Mouse (Mus musculus): ENCODE data around the gene Foxp1.

The Foxp1 gene

DNA sequence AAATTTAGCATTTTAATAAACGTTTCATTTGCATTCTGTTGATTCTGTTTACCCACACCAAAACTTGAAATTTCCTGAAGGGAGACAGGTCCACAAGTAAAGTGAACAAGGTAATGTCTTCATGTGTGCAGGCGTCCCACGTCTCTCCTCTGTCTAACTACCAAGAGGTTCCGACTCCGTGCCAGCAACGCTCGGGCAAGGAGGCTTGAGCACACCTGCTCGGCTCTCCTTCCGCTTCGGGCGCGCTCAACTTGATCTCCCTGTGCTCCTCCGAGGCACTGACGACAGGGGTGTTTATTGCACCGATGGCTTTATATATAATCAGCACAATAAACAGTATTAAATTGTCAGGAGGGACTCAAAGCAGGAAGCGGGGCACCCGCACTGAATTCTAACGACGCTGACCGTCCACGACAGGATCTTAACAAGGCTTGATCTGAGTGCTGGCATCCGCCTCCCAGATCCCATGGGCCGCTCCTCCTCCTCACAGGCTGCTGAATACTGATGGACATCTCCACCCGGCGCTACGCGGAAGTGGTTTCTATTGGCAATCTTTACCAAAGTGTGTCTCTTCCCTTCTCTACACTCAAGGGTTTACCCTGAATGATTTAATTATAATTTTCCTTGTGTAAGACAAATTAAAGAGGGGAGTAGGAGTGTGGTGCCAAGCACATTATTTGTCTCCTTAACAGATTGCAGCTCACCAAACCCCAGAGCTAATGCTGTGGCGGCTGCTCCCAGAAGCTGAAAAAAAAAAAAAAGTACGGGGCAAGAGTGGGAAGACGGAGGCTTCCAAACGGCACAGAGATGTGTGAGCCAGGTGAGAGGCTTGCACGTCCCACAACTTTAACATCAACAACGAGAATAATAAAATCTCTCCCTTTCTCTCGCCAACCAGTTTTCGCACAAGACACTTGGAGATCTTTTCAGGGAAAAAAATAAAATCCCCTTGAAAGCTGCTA lies 523.3 kb downstream of the Foxp1 start:
- ATAC-seq (ENCODE audit: low TSS enrichment) = peak; percentile 48

DNA sequence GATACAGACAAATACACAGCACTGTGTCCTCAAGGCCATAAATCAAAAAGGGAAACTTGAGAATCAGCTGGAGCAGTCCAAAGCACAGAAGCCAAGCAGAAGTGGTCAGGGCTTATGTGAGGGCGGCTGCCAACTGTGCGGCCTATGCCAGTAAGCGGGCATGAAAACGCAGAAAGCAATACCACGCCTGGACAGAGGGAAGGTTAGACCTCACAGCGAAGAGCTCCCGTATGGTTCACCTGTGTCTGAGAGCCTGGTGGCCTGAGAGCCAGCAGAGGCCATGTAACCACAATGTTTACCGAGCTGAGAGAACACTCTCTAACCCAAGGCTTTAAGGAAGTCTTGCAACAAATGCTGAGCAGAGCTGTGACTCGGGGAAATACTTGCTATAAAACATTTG lies 524.8 kb downstream of the Foxp1 start:
- no peak for ATAC-seq (ENCODE audit: low TSS enrichment)

DNA sequence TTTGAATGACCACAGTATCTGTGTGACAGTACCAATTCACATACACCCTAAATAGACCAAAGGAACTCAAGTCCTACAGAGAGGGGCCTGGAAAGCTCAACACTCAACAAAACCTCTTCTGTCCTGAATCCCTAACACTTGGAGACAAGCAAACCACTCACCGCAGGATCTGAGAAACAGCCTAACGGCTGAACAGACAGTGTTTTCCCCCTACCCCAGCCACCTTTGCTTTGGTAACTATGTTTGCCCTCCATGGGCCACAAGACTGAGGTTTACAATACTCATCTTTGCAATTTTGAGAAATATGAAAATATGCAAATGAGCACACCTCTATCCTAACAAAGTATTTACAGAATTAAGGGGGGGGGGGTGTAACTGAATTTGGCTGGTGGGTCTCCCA lies 525.7 kb downstream of the Foxp1 start:
- ATAC-seq (ENCODE audit: low TSS enrichment) = no peak

DNA sequence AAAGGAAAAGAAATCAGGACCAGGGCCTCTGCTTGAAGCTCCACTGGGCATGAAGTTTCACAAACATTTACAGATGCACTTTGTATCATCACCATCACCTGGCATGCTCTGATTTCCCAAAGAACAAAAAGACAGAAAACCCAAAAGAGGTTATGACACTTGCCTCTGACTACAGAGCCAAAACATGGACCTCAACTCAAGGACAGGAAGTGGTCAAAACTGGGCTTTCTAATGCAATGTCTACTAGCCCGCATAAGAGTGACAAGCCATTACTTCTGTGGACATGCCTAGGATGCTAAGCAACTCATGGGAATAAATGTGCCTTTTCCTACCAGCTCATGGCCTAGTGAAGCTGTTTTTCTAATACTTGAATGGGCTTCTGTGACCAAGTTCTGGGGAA lies 526.2 kb downstream of the Foxp1 start:
- no peak for ATAC-seq (ENCODE audit: low TSS enrichment)

DNA sequence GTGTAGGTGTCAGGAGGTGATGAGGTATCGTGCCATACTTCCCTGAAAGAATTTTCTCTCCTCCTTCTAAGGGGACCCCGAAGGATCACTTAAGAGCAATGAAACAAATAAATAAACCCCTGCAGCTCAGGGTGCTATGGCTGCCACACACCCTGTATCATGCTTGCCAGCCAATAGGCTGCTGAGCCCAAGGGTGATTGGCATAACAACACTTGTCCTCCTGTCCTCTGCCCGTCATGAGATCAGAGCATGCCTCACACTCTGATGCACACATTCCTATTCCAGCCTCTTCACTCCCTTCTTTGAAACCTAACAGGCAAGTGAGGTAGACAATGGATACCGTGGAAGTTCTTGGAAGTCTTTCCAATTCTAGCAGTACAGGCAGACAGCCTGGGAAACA lies 526.8 kb downstream of the Foxp1 start:
- no peak for ATAC-seq (ENCODE audit: low TSS enrichment)

DNA sequence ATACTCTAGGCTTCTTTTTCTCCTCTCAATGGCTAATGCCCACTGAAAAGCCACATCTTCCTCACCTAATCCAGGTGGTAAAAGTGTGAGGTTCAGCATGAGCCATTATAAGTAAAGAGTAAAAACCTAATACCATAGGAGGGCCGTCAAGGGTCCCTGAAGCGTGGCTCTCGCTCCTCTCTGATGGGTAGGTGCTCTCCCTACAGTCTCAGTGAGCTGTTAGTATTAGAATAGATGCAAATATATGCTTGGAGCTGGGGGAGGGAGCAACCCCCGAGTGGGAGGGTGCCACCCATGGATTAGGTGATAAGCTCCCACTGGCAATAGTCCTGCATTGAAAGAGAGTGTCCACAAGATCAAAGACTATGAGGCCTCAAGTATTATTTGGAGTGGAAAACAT lies 527.6 kb downstream of the Foxp1 start:
- no peak for ATAC-seq (ENCODE audit: low TSS enrichment)

DNA sequence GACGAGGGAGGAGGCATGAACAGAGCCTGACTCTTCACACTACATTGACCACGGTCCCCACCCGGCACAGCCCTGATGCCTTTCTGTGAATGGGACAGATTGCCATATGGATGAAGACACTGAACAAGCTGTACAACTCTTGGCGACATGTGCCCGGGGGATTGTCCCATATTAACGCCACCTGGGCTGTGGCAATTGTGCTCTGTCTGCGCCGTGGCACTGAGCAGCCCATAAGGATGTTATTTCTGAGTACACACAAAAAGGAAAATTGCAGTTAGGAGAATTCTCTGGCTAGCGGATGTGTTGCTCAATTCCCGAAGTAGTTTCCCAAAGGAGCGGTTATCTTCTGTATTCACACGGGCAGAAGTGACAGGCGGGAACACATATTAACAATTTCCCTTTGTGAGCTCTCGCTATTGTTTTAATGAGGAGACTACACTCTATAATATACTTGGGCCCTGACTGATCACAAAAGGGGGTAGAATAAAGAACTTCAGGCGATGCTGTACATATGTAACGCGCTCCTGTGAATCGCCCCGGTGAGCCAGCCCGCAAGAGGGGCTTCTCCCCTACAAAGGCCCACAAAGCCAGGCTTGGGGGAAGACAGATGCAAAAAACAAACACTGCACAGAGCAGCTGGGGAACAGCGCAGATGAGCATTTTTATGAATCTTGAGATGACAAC lies 528.3 kb downstream of the Foxp1 start:
- ATAC-seq (ENCODE audit: low TSS enrichment) = no peak

DNA sequence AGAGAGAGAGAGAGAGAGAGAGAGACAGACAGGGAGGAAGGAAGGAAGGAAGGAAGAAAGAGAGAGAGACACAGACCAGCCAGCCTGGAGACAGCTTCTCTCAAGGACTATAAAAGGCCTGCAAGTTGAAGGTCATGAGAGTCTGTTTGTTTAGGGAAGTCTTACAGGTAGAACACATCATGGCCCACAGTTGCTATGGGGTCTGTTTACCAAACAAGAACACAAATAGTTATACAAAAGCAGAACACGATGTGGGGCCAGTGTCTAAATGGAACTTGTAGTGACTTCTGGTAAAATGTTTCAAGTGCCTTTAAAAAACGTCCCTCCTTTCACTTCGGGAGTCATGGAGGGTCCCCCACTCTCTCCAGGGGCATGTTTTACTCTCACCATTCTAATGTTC lies 529.3 kb downstream of the Foxp1 start:
- no peak for ATAC-seq (ENCODE audit: low TSS enrichment)

DNA sequence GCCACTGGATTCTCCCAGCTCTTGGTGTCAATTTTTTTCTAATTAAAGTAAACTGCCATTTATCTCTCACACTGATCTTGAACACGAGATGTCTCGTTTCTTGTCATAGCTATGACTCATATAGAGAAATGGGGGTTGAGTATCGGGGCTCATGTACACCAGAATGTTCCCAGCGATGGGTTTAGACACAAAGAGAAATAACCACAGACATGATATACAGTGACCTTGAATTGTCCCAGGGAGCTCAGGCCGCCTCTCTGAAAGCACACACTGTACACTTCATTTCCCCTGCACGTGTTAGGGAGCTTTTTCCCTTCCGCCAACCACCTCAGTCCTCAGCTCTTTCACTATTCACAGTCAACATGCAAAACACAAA lies 529.8 kb downstream of the Foxp1 start:
- ATAC-seq (ENCODE audit: low TSS enrichment) = no peak

DNA sequence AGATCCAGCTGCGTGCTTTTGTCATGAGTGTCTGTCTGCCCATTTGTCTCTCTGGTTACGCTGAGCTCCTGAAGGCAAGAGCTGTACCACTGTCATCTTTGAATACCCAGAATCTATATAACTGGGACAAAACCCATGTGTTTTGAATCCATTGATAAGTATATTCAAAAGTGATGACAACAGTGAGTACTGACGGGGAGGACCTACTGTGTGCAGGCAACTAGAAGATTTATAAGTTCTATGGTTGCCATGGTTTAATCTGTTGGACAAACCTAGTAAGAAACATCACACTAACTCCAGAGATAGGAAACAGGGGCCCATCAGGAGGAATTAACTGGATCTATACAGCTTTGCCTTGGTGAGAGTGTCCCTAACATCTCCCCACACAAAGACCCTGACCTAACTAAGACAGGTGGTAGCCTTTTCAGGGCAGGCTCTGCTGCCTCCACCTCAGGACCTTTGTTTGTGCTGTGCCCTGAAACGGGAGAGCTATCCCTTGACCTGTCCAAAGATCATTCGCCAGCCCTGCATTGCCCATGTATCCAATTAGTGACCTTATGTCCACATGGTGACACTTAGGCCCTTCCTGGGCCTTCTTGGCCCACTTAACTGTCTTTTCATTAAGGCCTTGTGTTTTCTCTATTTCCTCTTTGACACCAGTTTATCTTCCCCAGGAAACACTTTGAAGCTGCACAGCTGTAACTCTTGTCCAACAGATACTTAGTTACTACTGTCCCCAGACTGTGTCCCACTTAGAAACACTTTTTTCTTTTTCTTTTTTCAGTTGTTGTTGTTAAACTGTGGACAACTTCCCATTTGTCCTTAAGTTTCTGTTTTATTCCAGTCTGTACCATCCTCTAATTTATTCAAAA lies 530.4 kb downstream of the Foxp1 start:
- no peak for ATAC-seq (ENCODE audit: low TSS enrichment)

DNA sequence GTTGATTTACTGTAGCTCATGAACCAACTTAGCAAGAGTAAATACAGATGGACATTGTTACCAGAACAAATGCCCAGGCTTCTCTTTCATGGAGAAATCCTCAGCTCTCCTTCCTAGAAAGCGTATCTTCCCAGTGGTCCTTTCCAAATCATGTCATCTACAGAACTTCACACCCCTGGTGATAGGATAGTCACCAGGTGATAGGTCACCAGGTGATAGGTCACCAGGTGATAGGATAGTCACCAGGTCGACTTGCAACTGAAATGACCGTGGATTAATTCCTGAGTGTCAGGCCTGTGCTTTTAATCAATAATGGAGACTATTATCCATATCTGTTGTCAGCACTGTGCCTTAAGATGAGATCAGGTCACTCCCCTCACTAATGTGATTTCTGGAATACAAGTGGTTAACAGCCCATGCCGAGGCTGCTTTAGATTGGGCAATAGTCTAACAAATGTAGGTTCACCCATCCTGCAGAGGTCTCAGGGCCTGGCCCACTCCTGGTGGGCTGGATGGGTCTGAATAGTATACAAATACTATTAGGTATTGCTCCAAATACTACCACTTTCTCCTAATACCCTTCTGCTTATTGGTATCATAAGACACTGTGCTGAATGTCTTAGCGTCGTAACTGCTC lies 534.9 kb downstream of the Foxp1 start:
- no peak for ATAC-seq (ENCODE audit: low TSS enrichment)

DNA sequence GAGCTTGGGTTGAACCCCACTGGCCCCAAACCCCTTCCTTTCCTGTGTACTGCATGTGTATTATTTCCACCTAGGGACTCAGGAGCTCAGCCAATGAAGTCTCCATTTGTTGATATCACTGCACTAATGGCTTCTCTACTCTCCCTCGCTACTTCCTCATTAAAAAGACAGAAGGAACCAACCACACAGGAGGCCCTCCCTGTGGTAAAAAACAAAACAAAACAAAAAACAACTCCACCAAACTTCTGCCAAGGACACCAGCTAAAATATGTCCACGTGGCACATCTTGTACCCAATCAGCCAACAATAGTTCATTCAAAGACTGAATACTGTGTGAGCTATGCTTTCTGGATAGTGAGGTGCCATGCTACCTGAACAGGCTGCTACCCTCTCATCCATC lies 537.1 kb downstream of the Foxp1 start:
- ATAC-seq (ENCODE audit: low TSS enrichment) = no peak

DNA sequence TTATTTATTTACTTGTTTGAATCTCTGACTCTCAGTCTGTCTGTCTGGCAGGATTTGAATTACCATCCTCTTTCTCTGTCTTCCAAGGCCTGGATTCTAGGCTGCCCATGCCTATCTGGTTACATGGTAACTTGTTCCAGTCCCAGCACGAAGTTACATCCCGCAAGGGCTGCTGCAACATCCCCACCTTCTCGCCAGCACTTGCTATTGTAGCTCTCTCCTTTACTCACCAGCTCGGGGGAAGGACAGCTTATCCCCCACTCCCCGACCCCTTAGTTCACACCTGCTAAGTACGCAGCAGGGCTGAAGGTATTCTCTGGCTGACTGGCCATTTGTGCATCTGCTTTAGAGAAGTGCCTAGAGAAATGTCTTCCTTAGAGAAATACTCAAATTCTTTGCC lies 537.9 kb downstream of the Foxp1 start:
- no peak for ATAC-seq (ENCODE audit: low TSS enrichment)

DNA sequence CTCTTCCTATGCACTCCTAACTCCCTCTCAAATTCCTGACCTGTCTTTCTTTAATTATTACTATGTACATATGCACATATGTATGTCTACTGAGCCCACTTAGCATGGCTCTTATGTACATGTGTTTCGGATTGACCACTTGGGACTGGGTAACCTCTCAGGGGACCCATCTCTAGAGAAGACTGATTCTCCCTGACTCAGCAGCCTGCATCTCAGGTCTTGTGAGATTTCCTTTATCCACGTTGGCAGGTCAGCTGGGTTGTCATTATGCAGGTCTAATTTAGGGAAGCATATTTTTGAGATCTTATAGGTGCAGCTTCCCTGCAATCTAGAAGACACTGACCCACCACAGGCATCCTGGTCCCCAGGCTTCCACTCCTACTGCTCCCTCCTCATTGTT lies 538.5 kb downstream of the Foxp1 start:
- no peak for ATAC-seq (ENCODE audit: low TSS enrichment)

DNA sequence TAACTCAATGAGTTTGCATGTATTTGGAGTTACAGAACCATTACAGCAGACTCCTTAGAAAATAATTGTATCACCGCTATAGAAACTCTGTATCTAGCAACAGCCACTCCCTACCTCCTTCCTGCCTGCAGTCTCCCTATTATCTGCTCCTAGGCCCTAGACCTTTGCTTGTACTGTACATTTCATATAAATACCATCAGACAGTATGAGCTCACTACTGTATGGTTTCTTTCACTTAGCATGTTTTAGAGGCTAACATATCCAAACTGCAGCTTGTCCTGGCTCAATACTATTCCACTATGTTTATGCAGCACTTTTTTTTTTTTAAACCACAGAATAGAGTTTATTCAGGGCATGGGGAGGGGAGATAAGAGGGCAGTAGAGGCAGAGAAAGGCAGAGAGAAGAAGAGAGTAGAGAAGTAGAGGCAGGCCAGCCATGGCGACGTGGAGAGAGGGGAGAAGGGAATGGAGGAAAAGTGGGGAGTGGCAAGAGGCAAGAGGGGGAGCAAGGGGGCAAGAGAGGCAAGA lies 539.1 kb downstream of the Foxp1 start:
- no peak for ATAC-seq (ENCODE audit: low TSS enrichment)

DNA sequence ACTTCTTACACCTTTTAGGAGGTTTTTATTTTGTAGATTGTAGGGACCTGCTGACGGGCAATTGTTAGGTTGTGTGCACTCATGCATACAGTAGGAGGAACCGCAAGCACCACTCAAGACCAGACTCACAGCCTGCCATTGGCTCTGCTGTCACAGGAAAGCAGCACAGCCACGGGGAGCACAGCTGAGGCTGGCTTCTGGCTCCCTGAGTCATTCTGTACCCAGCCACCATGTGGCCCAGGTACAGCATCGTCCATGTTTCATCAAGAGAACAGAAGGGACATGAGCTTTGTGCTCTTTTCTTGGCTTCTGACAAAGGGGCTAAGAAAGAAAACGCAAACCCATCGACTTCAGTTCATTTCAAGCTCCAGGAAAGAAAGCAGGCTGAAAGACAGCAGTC lies 541.3 kb downstream of the Foxp1 start:
- ATAC-seq (ENCODE audit: low TSS enrichment) = no peak

DNA sequence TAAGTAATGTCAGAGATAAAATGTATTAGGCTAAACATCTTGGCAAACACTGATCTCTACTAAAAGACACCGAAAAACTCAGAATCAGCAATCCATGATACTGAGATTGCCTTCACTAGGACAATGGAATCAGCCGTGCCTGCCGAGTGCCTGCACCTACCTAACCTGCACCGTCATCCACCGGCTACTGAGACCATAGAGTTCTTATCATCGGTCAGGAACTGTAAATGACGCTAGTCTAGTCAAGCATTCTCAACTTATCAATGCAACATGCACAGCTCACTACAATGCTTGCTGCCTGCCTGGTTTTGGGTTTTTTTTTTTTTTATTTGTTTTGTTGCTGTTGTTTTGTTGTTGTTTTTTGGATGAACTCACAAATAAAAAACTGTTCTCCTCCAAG lies 542.1 kb downstream of the Foxp1 start:
- ATAC-seq (ENCODE audit: low TSS enrichment) = no peak

DNA sequence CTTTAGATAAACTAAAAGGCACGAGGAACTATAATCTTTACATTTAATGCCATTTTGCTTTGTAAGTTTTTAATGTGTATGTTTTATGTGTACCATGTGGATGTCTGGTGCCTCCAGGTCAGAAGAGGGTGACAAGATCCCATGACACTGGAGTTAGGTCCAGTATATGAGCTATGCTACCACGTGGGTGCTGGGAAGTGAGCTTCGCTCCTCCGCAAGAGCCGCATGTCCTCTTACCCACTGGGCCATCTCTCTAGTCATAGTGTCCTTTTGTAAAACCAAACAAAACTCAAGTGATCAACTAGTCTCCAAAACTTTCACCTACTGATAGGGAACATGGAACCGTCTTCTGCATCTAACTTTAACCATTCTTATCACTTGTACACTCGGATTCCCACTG lies 542.5 kb downstream of the Foxp1 start:
- no peak for ATAC-seq (ENCODE audit: low TSS enrichment)

DNA sequence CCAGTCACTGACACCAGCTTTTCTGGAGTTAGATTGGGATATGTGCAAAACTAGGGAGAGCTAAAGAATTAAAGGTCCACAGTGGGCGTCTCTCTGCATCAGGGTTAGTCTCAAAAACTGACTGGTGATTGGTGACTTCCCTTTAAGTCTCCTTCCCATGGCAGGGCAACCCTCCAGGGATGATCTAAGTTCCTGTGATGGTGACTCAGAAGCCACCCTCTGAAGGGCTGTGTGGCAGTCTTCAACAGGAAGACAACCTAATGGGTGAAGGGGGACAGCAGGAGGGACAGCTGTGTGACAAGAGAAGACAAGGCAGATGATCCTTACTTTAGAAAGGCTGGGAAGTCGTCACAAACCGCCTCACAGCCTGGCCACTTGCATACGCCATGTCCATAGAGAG lies 544.7 kb downstream of the Foxp1 start:
- 0 out of 2 replicates have a peak, but pooled peaks have one; percentile 23 for ATAC-seq (ENCODE audit: low TSS enrichment)

DNA sequence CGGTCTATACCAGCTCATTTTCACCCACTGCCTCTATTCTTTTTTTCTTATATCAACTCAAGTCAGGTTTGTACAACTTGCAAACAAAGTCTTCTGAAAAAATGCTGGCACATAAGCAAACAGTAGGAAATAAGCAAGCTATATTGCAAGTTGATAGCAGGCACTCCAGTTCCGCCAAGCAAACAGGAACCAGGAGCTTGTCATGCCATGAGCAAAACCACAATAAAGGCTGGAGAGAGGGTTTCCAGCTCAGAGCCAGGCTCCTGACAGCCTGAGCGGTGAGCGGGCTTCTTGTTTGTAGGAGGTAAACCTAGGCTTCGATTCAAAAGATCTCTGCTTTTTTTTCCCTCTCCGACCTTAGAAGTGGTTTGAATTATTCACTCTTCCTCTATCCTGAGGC lies 546.6 kb downstream of the Foxp1 start:
- ATAC-seq (ENCODE audit: low TSS enrichment) = no peak

DNA sequence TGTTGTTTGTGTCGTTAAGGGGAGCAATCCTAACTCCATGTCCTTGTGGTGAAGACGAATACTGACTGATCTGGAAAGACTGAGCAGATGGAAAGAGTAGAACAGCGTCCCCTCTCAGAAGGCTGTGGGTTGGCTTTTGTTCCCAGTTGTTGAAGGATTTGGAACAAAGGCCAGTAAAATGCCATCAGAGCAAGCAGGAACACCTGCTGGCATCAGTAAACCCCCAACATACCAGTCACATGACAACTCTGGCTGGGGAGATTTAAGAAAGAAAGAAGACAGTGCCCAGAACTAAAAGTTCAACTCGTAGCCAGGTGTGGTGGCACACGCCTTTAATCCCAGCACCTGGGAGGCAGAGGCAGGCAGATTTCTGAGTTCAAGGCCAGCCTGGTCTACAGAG lies 549.1 kb downstream of the Foxp1 start:
- no peak for ATAC-seq (ENCODE audit: low TSS enrichment)

DNA sequence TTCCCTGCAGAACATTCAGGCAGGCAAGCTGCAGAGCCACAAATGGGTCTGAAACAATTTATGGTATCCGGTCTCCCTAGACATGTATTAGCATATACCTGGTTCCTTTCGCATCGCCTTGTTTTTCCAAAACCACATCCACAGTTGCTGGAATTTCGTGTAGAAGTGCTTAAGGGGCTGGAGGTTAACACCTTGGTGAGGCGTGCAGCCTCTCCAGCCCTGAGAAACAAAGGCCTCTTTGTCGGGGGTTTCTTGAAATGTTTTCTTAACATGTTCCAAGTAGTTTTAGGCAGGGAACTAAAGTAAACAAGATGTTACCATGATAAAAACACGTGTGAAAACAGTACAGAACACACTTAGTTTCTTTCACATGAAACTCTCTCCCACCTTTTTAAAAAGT lies 550.1 kb downstream of the Foxp1 start:
- ATAC-seq (ENCODE audit: low TSS enrichment) = no peak

Measured in frontal cortex, adult (tissue).